ENCODE assay signal across 8 mouse cellular contexts in the genomic region with DNA sequence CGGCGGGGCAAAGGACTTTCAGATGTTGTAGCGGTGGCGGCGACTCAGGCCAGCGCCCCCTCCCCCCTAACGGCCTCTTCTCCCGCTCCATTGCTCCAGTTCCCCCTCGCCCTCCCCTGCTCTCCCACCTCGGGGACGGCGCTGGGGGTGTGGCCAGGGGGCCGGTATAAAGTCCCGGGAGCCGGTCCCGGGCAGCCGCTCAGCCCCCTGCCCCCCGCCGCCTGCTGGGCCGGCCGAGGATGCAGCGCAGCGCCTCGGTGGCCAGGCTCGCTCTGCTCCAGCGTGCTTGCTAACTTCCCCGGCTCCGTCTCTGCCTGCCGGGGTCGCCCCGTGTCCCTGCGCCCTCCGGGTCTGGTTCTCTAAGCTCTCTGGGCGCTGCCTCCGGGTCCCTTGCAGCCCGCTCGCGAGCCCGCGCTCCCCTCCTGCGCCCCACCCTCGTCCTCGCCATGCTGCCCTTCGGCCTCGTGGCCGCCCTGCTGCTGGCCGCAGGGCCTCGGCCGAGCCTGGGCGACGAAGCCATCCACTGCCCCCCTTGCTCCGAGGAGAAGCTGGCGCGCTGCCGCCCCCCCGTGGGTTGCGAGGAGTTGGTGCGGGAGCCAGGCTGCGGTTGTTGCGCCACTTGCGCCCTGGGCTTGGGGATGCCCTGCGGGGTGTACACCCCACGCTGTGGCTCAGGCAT. TPM values are rescaled to one million over a fixed set of nuclear protein-coding genes. Genes with fewer than 3 reads are reported as not detected.
DNase-seq lines count a peak whose midpoint lies in the region; ATAC-seq lines count a peak whose summit lies in the region.

A gene (plus strand): TSS at position 194 of the 679 bp plus-strand sequence.

- H3K4me3 ChIP-seq in forebrain, embryonic 13.5 days = peak within 1 kb of the TSS; percentile 67
- H3K4me3 ChIP-seq in heart, embryonic 16.5 days (ENCODE audit: low read length) = peak within 1 kb of the TSS; percentile 68
- peak within 1 kb of the TSS; percentile 67 for H3K4me3 ChIP-seq in neural tube, embryonic 13.5 days

- peak within 1 kb of the TSS; percentile 82 for H3K27ac ChIP-seq in forebrain, embryonic 13.5 days
- H3K27ac ChIP-seq in heart, embryonic 16.5 days (ENCODE audit: low read length) = peak within 1 kb of the TSS; percentile 79
- H3K27ac ChIP-seq in neural tube, embryonic 13.5 days (replicated peaks) = peak within 1 kb of the TSS; percentile 84

- under 1% methylated on average over 59 of the region's 63 CpGs for WGBS in forebrain, embryonic 13.5 days
- under 1% methylated on average over 56 of the region's 63 CpGs for WGBS in heart, embryonic 16.5 days
- WGBS in neural tube, embryonic 13.5 days = under 1% methylated on average over 63 of the region's 63 CpGs

- H3K36me3 ChIP-seq in forebrain, embryonic 13.5 days (ENCODE audit: poor library complexity, severe bottlenecking) = no peaks in the 10 kb centered on the region
- no peaks in the 10 kb centered on the region for H3K36me3 ChIP-seq in heart, embryonic 16.5 days (ENCODE audit: control insufficient read depth, insufficient read depth)
- no peaks in the 10 kb centered on the region for H3K36me3 ChIP-seq in neural tube, embryonic 13.5 days

- no peaks in the 10 kb centered on the region for H3K9me3 ChIP-seq in forebrain, embryonic 13.5 days (replicated peaks)
- no peaks in the 10 kb centered on the region for H3K9me3 ChIP-seq in heart, embryonic 16.5 days (replicated peaks; ENCODE audit: control insufficient read depth, low read length)
- no peaks in the 10 kb centered on the region for H3K9me3 ChIP-seq in neural tube, embryonic 13.5 days

- ATAC-seq in CD4-positive, CD25-positive, alpha-beta regulatory T cell, adult 4 months = peak; percentile 25
- ATAC-seq in forebrain, embryonic 13.5 days = peak; percentile 71
- peak; percentile 75 for ATAC-seq in heart, embryonic 16.5 days (replicated peaks; ENCODE audit: extremely low read depth, insufficient read depth, low FRiP score)
- ATAC-seq in neural tube, embryonic 13.5 days (ENCODE audit: low read depth) = peak; percentile 69

- peak within 1 kb of the TSS; percentile 87 for H3K9ac ChIP-seq in forebrain, embryonic 13.5 days
- peak within 1 kb of the TSS; percentile 84 for H3K9ac ChIP-seq in heart, embryonic 16.5 days (ENCODE audit: low read length)
- H3K9ac ChIP-seq in neural tube, embryonic 13.5 days = peak within 1 kb of the TSS; percentile 88

- peak; percentile 68 for DNase-seq in adrenal gland, adult 2 months
- DNase-seq in kidney, postnatal 10 days = peak; percentile 92
- peak; percentile 63 to 64 for DNase-seq in lung, adult 18-20 months
- DNase-seq in thymus, postnatal 36 days = peak; percentile 32 to 47

- H3K4me1 ChIP-seq in forebrain, embryonic 13.5 days = peaks cover 30% of the 10 kb centered on the region
- peaks cover 20% of the 10 kb centered on the region for H3K4me1 ChIP-seq in heart, embryonic 16.5 days (ENCODE audit: control insufficient read depth, insufficient read depth, low read length)
- H3K4me1 ChIP-seq in neural tube, embryonic 13.5 days (replicated peaks) = peaks cover 53% of the 10 kb centered on the region

- H3K27me3 ChIP-seq in forebrain, embryonic 13.5 days = no peaks in the 10 kb centered on the region
- H3K27me3 ChIP-seq in heart, embryonic 16.5 days (ENCODE audit: control insufficient read depth, insufficient read depth, low read length) = 0 out of 2 replicates have a peak, but pooled peaks cover 2% of the 10 kb centered on the region
- H3K27me3 ChIP-seq in neural tube, embryonic 13.5 days = no peaks in the 10 kb centered on the region

- peak within 1 kb of the TSS; percentile 99 for H3K4me2 ChIP-seq in forebrain, embryonic 13.5 days
- peak within 1 kb of the TSS; percentile 98 for H3K4me2 ChIP-seq in heart, embryonic 16.5 days (ENCODE audit: low read depth, low read length)
- H3K4me2 ChIP-seq in neural tube, embryonic 13.5 days = peak within 1 kb of the TSS; percentile 98

RNA-seq across cellular contexts. Expression of the gene that starts here (rescaled TPM):
- polyA plus RNA-seq in CD4-positive, CD25-positive, alpha-beta regulatory T cell, adult 4 months (2017; shearing (Covaris generic)) = 10 to 100 TPM; 12.6 to 20.7 TPM
- total RNA-seq in adrenal gland, adult 2 months (2021) = 100 to 1,000 TPM in 1 of 2 experiments, 10 to 100 TPM in 1; 93.9 to 147 TPM
- polyA plus RNA-seq in adrenal gland, adult 2 months (2012; rRNA removed) = 144 and 247 TPM in 2 replicates
- 131 TPM in 2 replicates for polyA plus RNA-seq in forebrain, embryonic 13.5 days (2015; fragmentation: Nextera tagmentation; extraction: Ambion mirVana)
- 377 and 385 TPM in 2 replicates for polyA plus RNA-seq in heart, embryonic 16.5 days (2015; fragmentation: Nextera tagmentation; extraction: Ambion mirVana)
- polyA plus RNA-seq in neural tube, embryonic 13.5 days (2015; fragmentation: Nextera tagmentation; extraction: Ambion mirVana) = 189 and 233 TPM in 2 replicates

Comparison
In these comparisons a context has a peak if more than half of its experiments do, and no peak if none do; other contexts are left out.
1. Peak in every context shown above with its lines: DNase-seq, ATAC-seq, H3K4me3 ChIP-seq and H3K27ac ChIP-seq.
2. ATAC-seq: peak in every context shown above with its lines; median percentile 75 in heart, embryonic 16.5 days; 71 in forebrain, embryonic 13.5 days; 69 in neural tube, embryonic 13.5 days; 25 in CD4-positive, CD25-positive, alpha-beta regulatory T cell, adult 4 months.
3. DNase-seq: peak in every context shown above with its lines; median percentile 92 in kidney, postnatal 10 days; 68 in adrenal gland, adult 2 months; 64 in lung, adult 18-20 months; 40 in thymus, postnatal 36 days.